ENCODE assay signal across 10 mouse cellular contexts in genomic region chr4:105549744-105550440, GRCm38 (mm10).
A peak's percentile ranks its signal among the peaks of the same experiment; 100 is the strongest.
DNase-seq lines count a peak whose midpoint lies in the region.
"Had no signal": no experiment of that assay in that cellular context is flagged by ENCODE, and none has a peak within 500 bp of the region (broad histone marks: within the 10 kb centered on the region; RNA-seq: fewer than 3 reads in every experiment).

No protein-coding gene starts in this region.

- peak; percentile 19 to 43 for DNase-seq in heart, adult 18-20 months
- no peak for DNase-seq in heart, postnatal 25 days (ENCODE audit: low spot score)
- DNase-seq in lung, postnatal 10 days, result peak; percentile 21
- no peak for DNase-seq in lung, postnatal 25 days (ENCODE audit: low spot score)
- peak; percentile 26 to 35 for DNase-seq in heart, postnatal 14 days
- peak; percentile 13 to 30 for DNase-seq in lung, postnatal 4 days
- no peak for DNase-seq in adrenal gland, postnatal 10 days
- DNase-seq in layer of hippocampus, adult 9-10 months (ENCODE audit: low spot score), result no peak
- DNase-seq: spleen, adult 18-20 months; thymus, adult 2 months had no signal

- intact Hi-C loops in heart, postnatal 25 days (cut with DNase I), result loop anchor here (1.0 to 5.0 kb wide), 5 partner anchors 41 to 333 kb away; no protein-coding TSS in a partner anchor
- intact Hi-C loops in heart, postnatal 14 days (cut with DNase I), result loop anchor here (2.0 to 5.0 kb wide), 4 partner anchors 43 to 393 kb away; partner anchors contain the start of gene Plpp3

Comparison
In these comparisons a context has a peak if more than half of its experiments do, and no peak if none do; other contexts are left out.
1. DNase-seq: peak in heart, adult 18-20 months (2 of 2), lung, postnatal 10 days (single experiment), heart, postnatal 14 days (2 of 2) and lung, postnatal 4 days (2 of 2); none in heart, postnatal 25 days (single experiment), lung, postnatal 25 days (single experiment), adrenal gland, postnatal 10 days (single experiment) and layer of hippocampus, adult 9-10 months (single experiment).